Mouse (Mus musculus): ENCODE measurements around the gene Furin. TPM values are rescaled to one million over a fixed set of nuclear protein-coding genes. Genes with fewer than 3 reads are reported as not detected.
"Not testable (repeated sequence)": the region's sequence is repeated elsewhere in the genome, so short reads cannot be mapped to it uniquely, and the experiment has no call there.

Gene Furin
- polyA plus RNA-seq, 3 experiments from 2014 or later = 8.4 to 19.1 (median 8.6) TPM

DNA sequence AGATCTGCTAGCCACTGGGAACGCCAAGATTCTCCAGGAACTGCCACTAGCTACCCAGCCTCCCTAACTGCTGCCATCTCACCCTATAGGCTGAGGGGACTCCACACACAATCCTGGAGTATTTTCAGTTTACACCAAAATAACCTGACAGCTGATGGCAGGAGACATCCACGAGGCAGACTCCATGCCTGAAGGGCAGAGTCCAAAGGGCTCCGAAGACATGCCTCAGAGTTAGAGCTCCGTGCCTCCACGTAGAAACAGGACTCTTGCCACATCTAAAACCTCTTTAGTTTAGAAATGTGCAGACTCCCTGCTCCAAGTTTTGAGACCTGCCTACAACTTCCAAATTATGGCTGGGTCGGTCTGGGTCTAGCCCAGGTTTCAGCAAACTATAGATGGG, 4.7 kb downstream of the Furin start:
- ATAC-seq = no peak

DNA sequence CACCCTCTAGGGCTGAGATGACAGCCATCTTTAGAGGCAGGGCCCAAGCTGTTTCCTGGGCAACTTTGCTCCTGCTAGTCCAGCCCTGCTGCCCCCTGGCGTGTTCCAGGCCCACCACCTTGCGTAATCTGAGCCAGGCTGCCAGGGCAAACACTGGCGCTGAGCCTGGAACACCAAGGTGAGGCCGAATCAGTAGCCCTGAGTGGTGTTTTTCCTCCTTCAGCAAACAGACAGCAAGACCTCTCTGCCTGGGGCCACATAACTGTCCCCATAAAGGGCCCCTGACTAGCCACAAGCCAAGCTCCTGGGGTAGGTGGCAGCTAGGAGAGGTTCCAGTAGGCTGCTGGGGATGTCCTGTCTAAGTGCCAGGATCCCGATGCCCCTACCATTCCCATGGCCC, 5.1 kb downstream of the Furin start:
- no peak for ATAC-seq

DNA sequence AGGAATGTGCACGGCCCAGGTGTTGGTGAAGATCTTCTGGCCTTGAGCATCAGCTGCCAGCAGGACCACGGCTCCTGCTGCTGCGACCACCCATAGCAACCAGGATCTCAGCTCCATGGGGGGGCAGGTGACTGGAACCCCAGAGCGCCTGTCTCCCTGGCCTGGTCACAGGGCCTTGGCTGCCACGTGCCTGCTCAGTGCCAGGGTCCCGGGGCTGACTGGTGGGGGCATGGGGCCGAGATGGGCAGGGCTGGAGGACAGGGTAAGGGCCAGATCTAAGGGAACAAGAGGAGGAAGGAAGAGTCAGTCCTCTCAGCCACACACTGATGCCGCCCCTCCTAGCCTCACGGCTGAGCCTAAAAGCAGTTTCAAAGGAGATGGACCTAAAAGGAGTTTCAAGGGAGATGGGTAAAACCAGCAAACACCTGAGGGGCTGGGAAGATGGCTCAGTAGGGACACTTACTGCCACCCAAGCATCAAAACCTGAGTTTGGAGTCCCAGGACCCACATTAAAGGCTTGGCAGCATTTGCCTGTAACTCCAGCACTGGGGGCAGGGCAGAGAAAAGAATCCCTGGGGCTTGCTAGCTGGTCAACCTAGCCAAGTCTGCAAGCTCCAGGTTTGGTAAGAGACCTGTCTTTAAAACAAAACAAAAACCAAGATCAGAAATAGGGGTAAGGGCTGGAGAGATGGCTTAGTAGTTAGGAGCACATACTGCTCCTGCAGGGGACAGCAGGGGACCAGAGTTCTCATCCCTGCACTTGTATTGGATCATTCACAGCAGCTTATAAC, 6.4 kb downstream of the Furin start:
- no peak for ATAC-seq

DNA sequence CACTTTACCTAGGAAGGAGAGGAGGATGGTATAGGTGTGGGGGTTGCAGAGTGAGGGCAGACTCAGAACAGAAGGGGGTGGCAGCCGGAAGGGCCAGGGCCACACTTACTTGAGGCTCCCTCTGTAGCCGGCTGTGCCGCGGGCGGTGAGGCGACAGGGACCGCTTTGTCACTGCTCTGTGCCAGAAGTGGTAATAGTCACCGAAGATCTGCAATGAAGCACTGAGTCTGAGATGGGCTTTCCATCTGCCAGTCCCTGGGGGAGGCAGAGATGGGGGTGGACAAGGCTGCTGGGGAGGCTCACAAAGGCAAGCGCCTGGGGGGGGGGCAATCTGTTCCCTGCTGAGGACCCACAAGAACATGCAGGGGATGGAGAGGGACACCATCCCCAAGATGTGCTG, 7.2 kb downstream of the Furin start:
- ATAC-seq = no peak

DNA sequence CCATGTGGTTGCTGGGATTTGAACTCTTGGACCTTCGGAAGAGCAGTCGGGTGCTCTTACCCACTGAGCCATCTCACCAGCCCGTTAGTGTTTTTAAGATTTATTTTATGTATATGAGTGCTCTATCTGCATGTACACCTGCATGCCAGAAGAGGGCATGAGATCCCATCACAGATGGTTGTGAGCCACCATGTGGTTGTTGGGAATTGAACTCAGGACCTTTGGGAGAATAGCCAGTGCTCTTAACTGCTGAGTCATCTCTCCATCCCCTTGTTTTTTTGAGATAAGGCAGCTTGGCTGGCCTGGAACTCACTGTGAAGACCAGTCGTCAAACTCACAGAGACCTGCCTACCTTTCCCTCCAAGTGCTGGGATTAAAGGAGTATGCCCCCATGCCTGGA, 8.8 kb downstream of the Furin start:
- not testable (repeated sequence) for ATAC-seq

DNA sequence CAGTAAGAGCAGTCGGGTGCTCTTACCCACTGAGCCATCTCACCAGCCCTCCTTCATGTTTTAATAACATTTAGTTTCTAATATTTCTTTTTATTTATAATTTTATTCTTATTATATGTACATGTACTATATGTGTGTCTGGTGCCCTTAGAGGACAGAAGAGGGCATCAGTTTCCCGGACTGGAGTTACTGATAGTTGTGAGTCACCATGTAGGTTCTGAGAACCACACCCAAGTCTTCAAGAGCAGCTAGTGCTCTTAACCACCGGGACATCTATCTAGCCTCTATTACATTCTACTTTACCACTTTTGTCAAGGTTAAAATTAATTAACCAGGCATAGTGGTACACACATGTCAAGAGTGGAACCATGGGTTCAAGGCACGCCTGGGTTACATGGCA, 10.6 kb downstream of the Furin start:
- ATAC-seq = no peak

DNA sequence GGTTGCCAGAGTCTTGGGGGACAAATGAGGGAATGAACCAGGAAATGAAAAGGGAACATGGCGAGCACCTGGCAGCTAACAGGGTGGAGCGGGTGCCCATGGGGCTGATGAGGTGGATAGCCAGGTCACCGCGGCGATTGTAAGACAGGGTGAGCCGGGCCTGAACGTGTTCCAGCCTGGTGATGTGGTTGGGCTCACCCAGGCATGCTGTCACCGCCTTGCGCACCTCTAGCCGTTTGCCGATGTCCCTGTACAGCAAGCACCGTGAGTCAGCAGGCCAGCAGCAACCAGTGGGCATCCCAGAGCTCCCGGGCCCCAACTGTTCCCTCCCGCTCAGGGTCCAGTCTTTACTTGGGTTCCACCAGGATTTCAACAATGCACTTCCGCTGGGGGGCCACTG, 13.1 kb downstream of the Furin start:
- ATAC-seq = no peak

DNA sequence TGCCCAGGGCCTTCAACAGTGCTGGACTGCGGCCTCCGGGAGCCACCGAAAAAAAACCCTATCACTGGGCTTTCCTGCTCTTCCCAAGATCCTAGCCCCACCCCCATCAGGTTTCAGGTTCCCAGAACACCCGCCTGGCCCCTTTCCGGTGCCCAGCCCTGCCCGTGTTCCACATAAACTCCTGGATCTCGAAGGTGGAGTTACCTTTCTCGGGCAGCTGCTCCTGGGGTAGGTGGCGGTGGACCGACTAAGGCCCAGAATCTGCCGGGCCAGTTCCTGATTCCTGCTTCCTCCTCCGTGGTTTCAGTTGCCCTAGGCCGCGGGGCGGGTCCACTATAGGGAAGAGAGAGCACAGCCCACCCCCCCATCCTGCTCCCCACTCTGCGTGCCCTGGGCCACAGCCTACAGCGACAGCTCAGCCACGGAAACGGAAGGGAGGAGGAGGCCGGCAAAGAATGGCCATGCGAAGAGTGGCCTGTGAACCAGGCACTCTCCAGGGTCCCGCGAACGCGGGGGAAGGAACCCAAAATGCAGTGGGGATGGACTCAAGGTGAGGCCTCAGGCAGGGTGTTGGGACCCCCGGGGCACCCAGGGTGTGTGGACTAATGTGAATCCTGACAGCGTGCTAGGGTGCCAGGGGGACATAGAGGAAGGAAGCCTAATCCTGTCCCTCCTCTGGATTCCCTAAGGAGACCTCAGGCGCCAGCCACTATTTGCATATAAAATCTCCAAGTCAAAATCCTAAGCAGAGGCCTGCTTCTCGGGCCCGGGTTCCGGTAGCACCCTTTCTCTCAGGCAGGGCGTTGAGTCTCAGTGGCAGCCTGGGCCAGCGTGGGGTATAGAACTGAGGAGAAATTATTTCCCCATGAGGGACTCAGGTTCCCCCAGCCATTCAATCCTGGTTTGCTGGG, 17.3 kb downstream of the Furin start, which contains the start of gene Fes:
Gene Fes (minus strand): TSS at position 314 of the 911 bp plus-strand sequence.
- no peak for ATAC-seq

DNA sequence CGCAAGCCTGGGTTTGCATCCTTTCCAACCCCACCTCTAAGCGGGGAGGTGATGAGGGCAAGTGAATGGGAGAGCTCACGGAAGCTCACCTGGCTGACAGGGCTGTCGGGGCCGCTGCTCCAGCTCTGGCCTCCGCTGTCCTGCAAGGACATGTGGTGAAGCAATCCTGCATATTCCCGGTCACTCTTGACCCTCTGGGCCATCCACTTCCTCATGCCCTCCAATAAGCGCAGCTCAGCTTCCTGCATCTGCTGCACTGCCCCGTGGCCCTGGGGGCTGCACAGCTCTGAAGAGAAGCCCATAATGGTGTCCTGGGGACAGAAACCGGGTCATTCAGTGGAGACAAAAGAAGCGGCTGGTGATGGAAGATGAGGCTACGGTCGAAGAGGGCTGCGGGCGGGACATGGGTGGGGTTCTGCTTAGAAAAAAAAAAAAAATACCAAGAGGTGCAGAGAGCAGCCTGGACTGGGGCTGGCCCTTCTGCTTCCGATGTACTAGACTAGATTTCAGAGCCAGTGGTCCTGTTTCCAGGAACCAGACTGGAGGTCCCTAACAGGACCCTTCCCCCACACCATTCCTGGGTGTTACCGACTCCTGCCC, 18.1 kb downstream of the Furin start:
- no peak for ATAC-seq

DNA sequence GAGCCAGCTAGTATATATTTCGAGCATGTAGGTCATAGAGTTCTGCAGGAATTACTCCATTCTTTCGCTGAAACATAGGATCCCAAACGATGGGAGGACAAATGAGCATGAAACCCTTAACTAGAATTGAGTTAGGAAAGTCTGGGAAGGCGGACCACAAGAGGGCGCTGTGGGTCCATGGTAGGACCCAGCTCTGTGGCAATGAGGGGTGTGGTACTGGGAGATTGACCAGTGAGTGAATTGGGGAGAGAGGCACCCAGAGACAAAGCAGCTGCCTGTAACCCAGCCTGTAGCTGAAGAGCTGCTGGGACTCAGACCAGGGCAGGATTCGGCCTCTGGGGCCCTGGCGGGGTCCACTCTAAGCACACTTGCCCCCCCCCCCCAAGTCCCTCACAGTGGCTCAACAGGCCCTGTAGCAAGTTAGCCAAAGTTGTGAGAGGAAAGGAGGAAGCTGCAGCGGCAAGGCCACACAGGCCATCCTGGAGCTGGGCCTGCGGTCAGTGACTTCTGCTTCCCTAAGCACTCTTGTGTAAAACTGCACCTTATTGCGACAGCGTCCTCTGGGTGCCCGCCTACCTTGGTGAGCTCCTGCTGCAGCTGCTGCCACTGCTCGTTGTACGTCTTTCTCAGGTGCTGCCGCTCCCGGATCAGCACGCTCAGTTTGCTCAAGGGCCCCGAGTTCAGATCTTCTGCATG, 18.9 kb downstream of the Furin start:
- ATAC-seq = peak; percentile 73

DNA sequence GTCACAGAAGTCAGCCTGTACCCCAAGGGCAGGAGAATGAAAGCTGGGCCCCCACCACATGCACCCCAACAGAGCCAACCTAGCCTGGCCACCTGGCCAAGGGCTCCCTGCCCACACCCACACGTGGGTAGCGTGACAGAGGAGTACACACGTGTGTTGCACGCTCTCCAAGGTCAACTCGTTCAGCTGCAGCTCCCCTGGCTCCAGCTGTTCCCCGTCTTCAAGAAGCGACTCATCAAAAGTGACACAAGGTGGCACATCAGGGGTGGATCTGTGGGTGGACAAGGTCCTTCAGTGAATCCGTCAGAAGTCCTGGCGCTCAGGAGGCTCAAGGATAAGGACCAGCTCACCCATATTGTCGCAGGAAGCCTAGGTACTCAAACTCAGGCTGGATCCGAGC, 22.3 kb downstream of the Furin start:
- no peak for ATAC-seq

DNA sequence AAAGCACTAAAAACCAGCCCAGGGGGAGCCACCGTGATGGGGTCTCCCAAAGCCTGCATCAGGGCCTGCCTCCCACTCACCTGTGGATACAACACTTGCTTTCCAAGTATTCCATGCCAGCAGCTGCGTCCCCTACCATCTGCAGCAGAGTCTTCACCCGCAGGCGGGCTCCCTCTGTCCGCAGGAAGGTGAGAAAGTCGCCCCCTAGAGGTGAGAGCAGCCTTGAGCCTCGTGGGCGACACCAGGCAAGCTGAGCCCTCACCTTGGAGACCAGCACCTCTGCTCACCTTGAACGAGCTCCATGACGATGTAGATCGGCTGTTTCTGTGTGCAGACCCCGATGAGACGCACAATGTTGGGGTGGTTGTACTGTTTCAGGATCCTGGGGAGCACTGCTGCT, 25.7 kb downstream of the Furin start:
- no peak for ATAC-seq

DNA sequence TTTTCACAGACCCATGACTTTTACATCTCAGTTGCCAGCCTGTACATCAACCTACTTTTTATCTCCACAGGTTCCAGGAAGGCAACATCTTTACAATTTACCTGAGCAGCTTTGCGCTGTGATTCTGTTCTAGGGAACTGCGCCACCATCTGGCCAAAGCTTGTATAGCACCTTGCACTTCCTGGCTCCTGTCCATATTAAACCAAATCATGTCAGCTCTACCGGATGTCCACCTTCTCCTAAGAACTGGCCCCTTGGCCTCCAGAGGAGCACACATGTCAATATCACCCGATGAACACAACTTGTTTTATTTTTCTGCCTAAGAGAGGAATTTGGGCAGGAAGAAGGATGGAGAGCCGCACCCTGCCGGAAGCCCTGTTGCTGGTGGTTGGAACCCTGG, 27.8 kb downstream of the Furin start:
- peak; percentile 65 for ATAC-seq

DNA sequence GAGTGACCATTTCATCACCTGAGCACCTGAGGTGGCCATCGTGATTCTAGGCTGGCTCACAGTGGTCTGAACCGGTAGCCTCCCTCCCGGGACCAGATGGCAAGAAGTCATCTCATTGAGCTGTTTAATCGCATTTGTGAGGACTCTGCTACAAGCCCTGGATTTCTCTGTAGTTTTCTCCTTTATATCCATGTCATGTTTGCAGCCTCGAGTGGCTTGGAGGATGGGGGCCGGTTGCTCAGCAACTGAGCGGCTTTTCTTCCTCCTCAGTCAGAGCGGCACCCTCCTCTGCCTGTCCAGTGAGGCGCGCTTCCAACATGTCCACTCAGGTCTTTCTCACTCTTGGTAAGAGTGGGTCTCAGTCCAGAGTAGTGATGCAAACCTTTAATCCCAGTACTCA, 29.0 kb downstream of the Furin start:
- no peak for ATAC-seq

DNA sequence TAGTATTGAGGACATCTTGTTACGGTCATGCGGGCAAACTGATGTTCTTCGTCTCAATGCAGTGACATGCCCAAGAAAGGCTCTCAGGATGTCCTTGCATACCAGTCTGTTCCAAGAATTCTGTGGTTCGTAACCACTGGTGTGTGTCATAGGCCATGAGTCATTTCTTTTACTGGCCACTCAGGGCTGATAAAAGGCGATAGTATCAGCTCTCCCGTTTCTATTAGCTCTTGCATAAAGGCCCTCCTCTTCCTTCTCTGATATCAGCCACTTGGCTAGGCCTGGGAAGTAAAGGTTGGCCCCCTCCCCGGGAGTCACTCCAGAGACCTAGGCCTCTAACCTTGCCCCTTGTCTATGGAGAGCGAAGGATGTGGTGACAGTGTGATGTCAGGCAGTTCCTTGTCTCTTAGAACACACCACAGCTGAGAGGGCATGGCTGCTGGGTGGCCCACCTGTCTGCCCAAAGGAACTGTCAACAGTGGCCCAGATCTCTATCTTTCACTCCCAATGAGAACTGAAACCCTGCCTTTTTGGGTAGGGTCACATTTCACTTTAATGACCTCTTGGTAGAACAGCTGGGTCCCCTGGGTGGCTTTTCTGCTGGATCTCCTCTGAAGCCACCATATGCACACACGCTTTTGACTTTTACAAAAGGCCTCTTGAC, 29.7 kb downstream of the Furin start:
- no peak for ATAC-seq

DNA sequence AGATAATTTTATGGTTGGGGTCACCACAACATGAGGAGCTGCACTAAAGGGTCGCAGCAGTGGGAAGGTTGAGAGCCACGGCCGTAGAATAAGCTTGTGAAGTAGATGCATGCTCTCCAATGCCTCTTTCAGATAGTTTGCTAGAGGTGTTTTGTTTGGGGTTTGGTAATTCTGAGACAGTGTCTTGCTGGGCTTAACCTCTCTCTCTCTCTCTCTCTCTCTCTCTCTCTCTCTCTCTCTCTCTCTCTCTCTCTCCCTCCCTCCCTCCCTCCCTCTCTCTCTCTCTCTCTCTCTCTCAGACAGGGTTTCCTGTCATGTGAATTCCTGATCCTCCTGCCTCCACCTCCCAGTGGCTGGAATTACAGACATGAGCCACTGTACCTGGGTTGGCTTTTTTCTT, 30.5 kb downstream of the Furin start:
- ATAC-seq = no peak

DNA sequence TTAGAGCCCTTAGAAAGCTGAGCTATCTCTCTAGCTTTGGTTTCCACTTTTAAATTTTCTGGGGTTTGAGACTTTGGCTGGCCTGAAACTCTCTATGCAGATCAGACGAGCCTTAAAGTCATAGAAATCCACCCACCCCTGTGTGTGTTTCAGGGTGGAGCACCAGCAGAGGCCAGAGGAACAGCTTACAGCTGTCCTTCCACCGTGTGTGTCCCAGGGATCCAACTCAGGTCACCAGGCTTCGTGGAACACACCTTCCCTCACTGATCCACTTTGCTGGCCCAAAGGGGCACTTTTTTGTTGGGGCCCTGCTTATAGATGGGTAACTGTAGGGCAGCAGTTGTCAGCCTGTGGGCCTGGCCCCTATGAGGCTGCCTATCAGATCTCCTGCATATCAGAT, 31.0 kb downstream of the Furin start:
- ATAC-seq = no peak

DNA sequence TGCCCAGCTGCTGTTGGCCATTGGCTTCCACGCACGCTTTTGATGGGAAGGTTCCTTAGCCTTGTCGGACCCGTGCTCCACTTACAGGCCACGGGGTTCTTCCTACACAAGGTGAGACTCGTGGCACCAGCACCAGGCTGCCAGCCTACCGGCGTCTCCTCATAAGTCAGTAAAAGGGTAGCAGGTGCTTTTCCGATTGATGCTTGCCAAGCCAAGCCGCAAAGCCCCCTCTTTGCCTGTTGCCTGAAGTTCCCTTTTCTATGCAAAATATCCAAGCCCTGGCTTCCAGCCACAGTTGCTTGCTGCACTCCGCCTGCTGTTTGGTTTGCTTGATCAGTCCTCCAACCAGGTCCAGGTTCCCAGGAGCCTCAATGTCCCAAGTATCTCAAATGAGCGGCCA, 31.4 kb downstream of the Furin start:
- no peak for ATAC-seq

DNA sequence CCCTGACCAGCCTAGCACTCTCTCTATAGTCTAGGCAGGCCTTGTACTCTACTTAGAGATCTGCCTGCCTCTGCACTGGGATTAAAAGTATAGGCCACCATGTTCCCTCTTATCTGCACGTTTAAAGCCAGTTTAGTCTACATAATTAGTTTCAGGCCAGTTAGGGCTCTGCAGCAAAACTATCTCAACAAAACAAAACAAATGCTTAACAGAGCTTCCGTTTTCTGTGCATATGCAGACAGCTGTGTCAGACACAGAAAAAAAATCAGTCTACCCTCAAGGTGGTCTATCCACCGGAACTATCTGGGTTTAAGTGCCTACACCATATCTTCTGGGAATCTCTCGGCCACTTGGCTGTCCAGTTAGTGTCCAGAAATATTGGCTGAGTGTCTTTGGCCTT, 31.9 kb downstream of the Furin start:
- ATAC-seq = no peak

DNA sequence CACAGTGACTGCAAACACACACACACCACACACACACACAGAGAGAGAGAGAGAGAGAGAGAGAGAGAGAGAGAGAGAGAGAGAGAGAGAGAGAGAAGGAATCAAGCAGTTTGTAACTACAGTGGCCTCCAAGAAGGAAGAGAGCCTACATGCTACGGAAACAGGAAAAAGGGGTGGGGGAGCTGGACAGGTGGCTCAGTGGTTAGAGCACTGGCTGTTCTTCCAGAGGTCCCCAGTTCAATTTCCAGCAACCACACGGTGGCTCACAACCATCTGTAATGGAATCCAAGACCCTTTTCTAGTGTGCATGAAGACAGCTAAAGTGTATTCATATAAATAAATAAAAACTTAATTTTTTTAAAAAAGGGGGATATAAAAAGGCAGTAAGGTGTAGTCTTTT, 32.6 kb downstream of the Furin start:
- ATAC-seq = no peak

DNA sequence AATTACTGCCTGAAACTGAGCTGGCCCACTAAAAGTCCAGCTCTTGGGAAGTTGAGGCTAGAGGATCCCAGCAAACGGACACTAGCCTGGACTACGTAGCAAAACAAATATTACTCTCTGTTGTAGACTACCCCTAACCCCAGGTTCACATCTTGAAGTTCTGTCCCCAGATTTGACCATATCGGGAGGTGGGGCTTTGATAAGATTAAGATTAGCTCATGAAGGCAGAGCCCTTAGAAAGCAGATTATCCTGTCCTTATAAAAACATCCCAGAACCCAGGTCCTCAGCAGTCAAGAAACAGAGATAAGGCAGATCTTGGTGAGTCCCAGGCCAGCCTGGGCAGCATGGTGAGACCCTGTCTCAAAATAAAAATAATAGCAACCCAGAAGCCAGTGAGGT, 33.1 kb downstream of the Furin start:
- ATAC-seq = no peak

DNA sequence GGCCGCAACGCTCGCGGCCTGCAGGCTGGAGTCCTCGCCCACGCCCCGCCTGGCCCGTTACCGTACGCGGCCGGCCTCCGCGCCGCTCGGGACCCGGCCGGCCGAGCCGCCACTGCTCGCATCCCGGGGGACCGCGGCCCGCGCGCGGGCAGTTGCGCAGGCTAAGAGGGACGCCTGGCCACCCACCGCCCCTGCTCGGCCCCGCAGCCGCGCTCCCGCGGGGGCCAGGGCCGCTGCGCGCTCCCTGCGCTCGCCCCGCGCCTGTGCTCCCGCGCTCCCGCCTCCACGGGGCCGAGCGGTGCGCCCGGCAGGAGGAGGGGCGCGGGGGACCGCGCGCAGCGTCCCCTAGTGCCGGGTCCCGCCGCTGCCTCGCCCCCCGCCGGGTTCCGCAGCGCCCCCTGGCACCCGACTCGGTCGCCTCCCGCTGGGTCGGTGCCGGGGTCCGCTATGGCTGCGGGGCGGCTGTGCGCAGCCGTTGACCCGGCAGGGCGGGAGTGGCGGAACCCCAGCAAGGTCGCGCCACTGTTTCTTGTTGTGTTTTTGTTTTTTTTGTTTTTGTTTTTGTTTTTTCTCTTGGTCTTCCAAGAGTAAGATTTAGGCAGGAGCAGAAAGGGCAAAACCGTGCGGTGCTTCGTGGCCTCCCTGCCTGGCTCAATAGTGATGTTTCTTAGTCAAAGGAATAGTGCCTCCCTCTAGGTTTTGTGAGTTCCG, 34.0 kb downstream of the Furin start, which contains the start of gene Man2a2:
Gene Man2a2 (minus strand): TSS at position 335 of the 711 bp plus-strand sequence.
- ATAC-seq = peak; percentile 19
